Mouse (Mus musculus) midbrain, postnatal 0 days (tissue): ENCODE results near the gene Tmprss12. TPM values are rescaled to one million over a fixed set of nuclear protein-coding genes. Genes with fewer than 3 reads are reported as not detected.
"Not testable (repeated sequence)": the region's sequence is repeated elsewhere in the genome, so short reads cannot be mapped to it uniquely, and the experiment has no call there.

Source experiments
- ATAC-seq: fragments of 200-750 bp; cut with Nextera tagmentation; 2 replicates; pipeline ENCODE4 v1.8.0; 2017; ENCODE audit warnings: moderate number of reproducible peaks, mild to moderate bottlenecking, moderate TSS enrichment, moderate library complexity; ENCODE audit not compliant: low FRiP score
- DNase-seq: peaks from one replicate; pipeline ENCODE4 v3.0.0-alpha.2; 2015; ENCODE audit warnings: low spot score
- H3K27ac ChIP-seq: fragments of 300-500 bp; sonication (generic); 2 replicates; pipeline ENCODE4 v1.5.1; 2014; ENCODE audit warnings: low read depth, mild to moderate bottlenecking, low read length, mixed read lengths
- H3K27me3 ChIP-seq: fragments of 300-500 bp; sonication (generic); 2 replicates; pipeline ENCODE4 v1.6.1; 2014; ENCODE audit warnings: low read length, control low read depth, mixed read lengths; ENCODE audit not compliant: insufficient read depth
- H3K36me3 ChIP-seq: fragments of 300-500 bp; sonication (generic); 2 replicates; pipeline ENCODE4 v1.6.1; 2014; ENCODE audit warnings: low read length, control low read depth, mixed read lengths; ENCODE audit not compliant: insufficient read depth
- H3K4me1 ChIP-seq: fragments of 300-500 bp; sonication (generic); 2 replicates; pipeline ENCODE4 v1.6.1; 2014; ENCODE audit warnings: mild to moderate bottlenecking, control low read depth, antibody characterized with exemption, low read length, mixed read lengths; ENCODE audit not compliant: insufficient read depth
- H3K4me2 ChIP-seq: fragments of 300-500 bp; sonication (generic); 2 replicates; pipeline ENCODE4 v1.6.1; 2014; ENCODE audit warnings: low read depth, mild to moderate bottlenecking, low read length, mixed read lengths; ENCODE audit not compliant: poor library complexity, severe bottlenecking
- H3K4me3 ChIP-seq: fragments of 300-500 bp; sonication (generic); 2 replicates; pipeline ENCODE4 v1.5.1; 2014; ENCODE audit warnings: low read depth, mild to moderate bottlenecking, low read length, moderate library complexity
- H3K9ac ChIP-seq: fragments of 300-500 bp; sonication (generic); replicated peaks from 2 replicates; pipeline ENCODE4 v1.6.1; 2014; ENCODE audit warnings: mild to moderate bottlenecking, low read length, moderate library complexity, mixed read lengths; ENCODE audit not compliant: poor library complexity, severe bottlenecking
- H3K9me3 ChIP-seq: fragments of 300-500 bp; sonication (generic); 2 replicates; pipeline ENCODE4 v1.6.1; 2016; ENCODE audit warnings: low read length, control low read depth
- CTCF ChIP-seq: IDR thresholded peaks from 2 replicates; pipeline ENCODE4 v1.5.1; 2016; ENCODE audit warnings: antibody characterized with exemption, mild to moderate bottlenecking
- WGBS: fragments of 180-500 bp; shearing (Covaris S2); extraction: QIAGEN DNeasy Blood & Tissue Kit; methylation state at CpG from one replicate; pipeline ENCODE4 v1.1.7; 2014; 5-methylcytosine and 5-hydroxymethylcytosine counted together
- polyA plus RNA-seq: library from polyadenylated mRNA; unstranded; fragments of >200 nt; fragmentation: Nextera tagmentation; extraction: Ambion mirVana; gene quantifications from 2 replicates; pipeline ENCODE4 v1.2.1, GENCODE M21; 2015
- total RNA-seq: library from RNA; depleted of rRNA; stranded (reverse); fragments of >200 nt; gene quantifications from 2 replicates; pipeline ENCODE4 v1.2.3, GENCODE M21; 2014

Gene Tmprss12
- total and polyA plus RNA-seq, 2 experiments from 2014 or later, result not detected

DNA sequence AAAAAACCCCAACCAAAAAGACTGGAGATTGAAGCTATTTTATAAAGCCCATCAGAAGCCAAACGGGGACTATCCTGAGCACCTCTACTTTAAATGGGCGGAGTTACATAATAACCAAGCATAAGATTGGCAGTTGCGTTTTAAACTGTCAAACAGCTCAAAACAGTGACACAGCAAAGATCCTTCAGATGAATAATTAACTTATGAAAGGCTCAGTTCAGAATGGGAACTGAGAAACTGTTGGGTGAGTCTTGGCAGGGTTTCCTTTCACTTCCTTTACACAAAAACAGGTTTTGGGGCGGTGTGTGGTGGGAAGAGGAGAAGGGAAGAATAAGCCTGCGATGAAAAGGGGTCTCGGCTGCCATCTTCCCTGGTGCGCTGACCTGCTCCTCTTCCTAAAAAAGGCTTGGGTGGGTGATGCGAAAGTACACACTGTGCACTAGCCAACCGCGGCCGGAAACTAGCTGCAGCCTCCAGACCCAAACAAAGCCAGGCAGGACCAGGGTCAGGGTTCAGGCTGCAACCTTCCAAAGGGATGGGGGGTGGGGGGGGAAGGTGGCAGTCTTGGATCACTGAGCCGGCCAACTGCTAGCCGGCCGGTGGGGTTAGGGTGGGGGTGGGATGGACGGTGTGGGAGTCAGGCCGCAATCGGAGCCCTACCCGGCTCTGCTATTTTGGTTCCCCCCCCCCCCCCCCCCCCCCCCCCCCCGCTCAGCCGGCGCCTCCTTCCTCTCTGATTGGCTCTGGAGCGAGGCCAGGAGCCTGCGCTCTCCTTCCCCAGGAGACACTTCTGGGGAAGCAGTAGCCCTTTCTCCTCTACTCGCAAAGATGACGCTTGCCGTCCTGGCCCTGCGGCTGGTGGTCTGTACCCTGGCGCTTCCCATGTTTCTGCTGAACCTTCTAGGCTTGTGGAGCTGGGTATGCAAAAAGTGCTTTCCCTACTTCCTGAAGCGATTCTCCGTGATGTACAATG is 23.7 kb downstream of the Tmprss12 start, which contains the start of gene Mettl7a1:
Gene Mettl7a1 (plus strand): TSS at position 122 of the 973 bp plus-strand sequence.
- WGBS, result 3% methylated on average over 23 of the region's 30 CpGs
- no peak for TF ChIP-seq CTCF
- peak; percentile 72 for ATAC-seq
- H3K4me2 ChIP-seq, result peak within 1 kb of the TSS; percentile 80
- no peaks in the 10 kb centered on the region for H3K9me3 ChIP-seq
- H3K4me3 ChIP-seq, result peak within 1 kb of the TSS; percentile 48
- peak within 1 kb of the TSS; percentile 75 for H3K9ac ChIP-seq
- no peaks in the 10 kb centered on the region for H3K27me3 ChIP-seq
- peak within 1 kb of the TSS; percentile 85 for H3K27ac ChIP-seq
- H3K4me1 ChIP-seq, result no peaks in the 10 kb centered on the region
- no peaks in the 10 kb centered on the region for H3K36me3 ChIP-seq
- DNase-seq, result peak; percentile 91

DNA sequence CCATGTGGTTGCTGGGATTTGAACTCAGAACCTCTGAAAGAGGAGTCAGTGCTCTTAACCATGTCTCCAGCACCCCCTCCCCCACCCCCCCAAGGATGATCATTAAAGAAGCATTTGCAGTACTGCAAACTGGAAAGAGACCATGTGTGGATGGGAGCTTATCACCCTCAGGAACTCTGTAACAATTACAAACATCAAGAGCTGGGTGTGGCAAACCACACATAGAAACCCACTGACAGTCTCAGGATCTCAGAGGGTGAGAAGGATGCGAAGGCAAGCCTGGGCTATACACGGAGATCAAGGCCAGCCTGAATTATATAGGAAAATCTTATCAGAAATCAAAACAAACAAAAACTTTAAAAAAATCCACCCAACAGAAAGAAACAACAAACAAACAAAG is 25.6 kb downstream of the Tmprss12 start:
- no peak overlapping the region for H3K4me2 ChIP-seq
- no peak overlapping the region for H3K9ac ChIP-seq
- no peaks in the 10 kb centered on the region for H3K27me3 ChIP-seq
- no peak for ATAC-seq
- H3K4me3 ChIP-seq, result no peak overlapping the region
- WGBS, result 90% methylated on average over 2 of the region's 2 CpGs
- H3K4me1 ChIP-seq, result no peaks in the 10 kb centered on the region
- no peak overlapping the region for H3K27ac ChIP-seq
- H3K36me3 ChIP-seq, result no peaks in the 10 kb centered on the region
- no peak for TF ChIP-seq CTCF
- no peaks in the 10 kb centered on the region for H3K9me3 ChIP-seq
- no peak for DNase-seq

DNA sequence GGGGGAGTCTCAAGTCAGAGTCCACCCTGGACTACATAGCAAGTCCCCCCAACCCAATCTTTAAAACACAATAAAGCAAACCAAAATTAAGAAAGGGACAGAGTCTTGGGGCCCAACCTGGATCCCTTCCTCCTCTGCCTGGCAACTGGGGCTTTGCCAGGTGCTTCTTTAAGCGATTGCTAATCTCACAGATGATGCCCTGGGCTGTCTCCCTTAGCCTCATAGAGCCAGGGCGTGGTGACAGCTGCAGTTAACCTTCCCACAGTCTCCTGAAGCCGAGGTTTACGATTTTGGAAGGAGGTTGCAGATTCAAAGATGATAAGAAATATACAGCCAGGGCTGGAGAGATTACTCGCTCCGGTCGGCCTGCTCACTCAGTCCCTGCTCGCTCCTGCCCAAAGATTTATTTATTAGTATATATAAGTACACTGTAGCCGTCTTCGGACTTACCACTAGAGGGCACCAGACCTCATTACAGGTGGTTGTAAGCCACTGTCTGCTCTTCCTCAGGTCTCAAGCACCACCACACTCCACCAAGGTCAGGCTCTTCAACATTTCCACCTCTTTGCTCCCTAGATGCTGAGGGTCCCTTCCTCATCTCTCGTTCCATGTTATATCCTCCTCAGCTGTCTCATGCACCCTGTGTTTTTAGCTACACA is 26.9 kb downstream of the Tmprss12 start:
- DNase-seq, result peak; percentile 65
- H3K9me3 ChIP-seq, H3K27ac ChIP-seq, ATAC-seq, H3K27me3 ChIP-seq, H3K4me2 ChIP-seq, H3K36me3 ChIP-seq, H3K4me1 ChIP-seq, H3K9ac ChIP-seq, H3K4me3 ChIP-seq: not testable (repeated sequence)
- 38% methylated on average over 11 of the region's 11 CpGs for WGBS
- peak; percentile 66 for TF ChIP-seq CTCF

DNA sequence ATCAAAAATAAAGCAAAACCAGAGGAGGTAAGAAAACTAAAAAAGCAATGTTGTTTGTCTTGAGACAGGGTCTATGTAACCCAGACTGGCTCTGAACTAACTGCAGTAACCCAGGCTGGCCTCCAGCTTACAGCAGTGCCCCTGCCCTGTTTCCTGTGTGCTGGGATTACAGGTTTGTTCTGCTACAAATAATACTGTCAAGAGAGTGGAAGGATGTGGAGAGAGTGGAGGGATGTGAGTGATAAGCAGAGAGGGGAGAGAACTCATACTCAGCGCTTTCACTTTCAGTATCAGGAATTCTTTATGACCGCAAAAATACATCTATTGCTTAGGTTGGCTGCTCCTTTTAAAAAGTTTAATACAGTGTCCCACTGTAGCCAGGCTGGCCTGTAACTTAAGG is 31.7 kb downstream of the Tmprss12 start:
- Histone ChIP-seq H3K4me1 (no peaks in the 10 kb centered on the region), H3K4me3 (no peak overlapping the region), H3K9me3 (no peaks in the 10 kb centered on the region), H3K36me3 (no peaks in the 10 kb centered on the region), H3K4me2 (no peak overlapping the region), H3K27ac (no peak overlapping the region), H3K27me3 (no peaks in the 10 kb centered on the region), H3K9ac (no peak overlapping the region)
- 89% methylated on average over 2 of the region's 2 CpGs for WGBS
- no peak for TF ChIP-seq CTCF
- DNase-seq (no peak), ATAC-seq (no peak)

DNA sequence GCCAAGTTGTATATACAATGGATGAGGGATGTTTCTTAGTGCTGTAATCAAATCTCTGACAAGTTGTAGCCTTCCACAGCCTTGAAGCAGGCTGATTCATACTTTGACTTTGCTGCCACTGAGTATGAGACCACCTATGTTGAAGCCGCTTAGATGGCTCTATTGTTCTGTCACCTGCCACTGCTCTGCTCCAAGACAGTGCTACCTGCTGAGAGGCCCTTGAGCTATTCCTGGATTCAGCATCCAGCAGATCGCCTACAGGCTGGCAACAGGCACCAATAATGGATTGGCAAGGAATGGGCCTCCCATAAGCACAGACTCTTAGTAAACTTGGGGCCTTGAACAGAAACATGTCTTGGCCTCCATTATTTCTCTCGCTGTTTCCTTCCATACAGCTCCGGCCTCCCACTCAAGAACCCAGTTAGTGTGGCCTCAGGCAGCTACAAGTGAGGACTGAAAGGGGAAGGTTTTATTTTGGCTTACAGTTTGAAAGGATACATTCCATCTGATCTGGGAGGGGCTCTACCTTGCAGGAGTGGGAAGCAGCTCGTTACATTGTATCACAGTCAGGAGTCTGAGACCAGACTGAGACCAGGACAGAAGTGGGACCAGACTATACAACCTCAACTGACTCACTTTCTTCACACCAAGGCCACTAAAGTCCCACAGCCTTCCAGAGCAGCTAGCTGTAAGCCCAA is 34.0 kb downstream of the Tmprss12 start:
- H3K27ac ChIP-seq, result no peak overlapping the region
- no peak overlapping the region for H3K9ac ChIP-seq
- no peak overlapping the region for H3K4me3 ChIP-seq
- H3K9me3 ChIP-seq, result no peaks in the 10 kb centered on the region
- DNase-seq (no peak), ATAC-seq (no peak)
- H3K27me3 ChIP-seq, result no peaks in the 10 kb centered on the region
- no peak for TF ChIP-seq CTCF
- H3K4me2 ChIP-seq, result no peak overlapping the region
- H3K4me1 ChIP-seq, result no peaks in the 10 kb centered on the region
- WGBS, result 88% methylated on average over 5 of the region's 5 CpGs
- no peaks in the 10 kb centered on the region for H3K36me3 ChIP-seq

DNA sequence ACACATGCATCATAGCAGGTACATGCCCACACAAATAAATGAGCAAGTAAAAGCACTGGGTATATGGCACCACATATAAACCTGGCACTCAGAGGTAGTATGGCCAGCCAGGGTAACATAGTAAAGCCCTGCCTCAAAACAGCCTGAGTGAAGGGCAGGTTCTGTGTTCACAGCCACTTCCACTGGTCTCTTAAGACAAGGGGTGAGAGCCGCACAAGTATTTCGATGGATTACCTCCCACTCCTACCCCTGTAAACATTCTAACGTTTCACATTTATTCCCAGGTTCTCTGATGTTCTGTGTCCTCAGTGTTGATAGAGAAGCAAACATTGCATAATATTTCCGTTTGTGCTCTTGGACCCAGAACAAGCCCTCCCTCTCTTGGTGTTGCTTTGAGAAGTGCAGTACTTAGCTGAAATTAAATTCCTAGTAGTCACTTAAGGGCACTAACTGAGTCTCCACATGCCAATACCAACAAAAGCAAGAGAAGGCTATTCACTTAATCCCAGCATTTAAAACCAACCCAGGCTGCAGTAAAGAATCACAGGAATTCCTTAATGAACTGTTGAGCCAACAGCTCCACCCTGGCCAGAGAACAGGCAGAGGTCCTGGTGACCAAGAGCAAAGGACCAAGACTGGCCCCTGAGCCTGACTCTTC is 37.5 kb downstream of the Tmprss12 start:
- not testable (repeated sequence) for H3K4me3 ChIP-seq, H3K27ac ChIP-seq, ATAC-seq, H3K9ac ChIP-seq, H3K4me1 ChIP-seq, H3K27me3 ChIP-seq, H3K9me3 ChIP-seq, H3K36me3 ChIP-seq, DNase-seq, H3K4me2 ChIP-seq
- WGBS, result 72% methylated on average over 4 of the region's 4 CpGs
